ENCODE assay signal across 39 mouse cellular contexts in genomic region chr5:136646731-136647328, GRCm38 (mm10). TPM values are rescaled to one million over a fixed set of nuclear protein-coding genes. Genes with fewer than 3 reads are reported as not detected.
DNase-seq lines count a peak whose midpoint lies in the region; ATAC-seq lines count a peak whose summit lies in the region.
"Had no signal": no experiment of that assay in that cellular context is flagged by ENCODE, and none has a peak within 500 bp of the region (broad histone marks: within the 10 kb centered on the region; RNA-seq: fewer than 3 reads in every experiment).

No protein-coding gene starts in this region.

- H3K36me3 ChIP-seq in midbrain, embryonic 11.5 days (ENCODE audit: control insufficient read depth, insufficient read depth, low read length), result no peaks in the 10 kb centered on the region
- no peaks in the 10 kb centered on the region for H3K36me3 ChIP-seq in midbrain, embryonic 14.5 days (ENCODE audit: control insufficient read depth, insufficient read depth, low read length)
- H3K36me3 ChIP-seq: embryonic facial prominence, embryonic 12.5 days; forebrain, embryonic 10.5 days; heart, embryonic 13.5 days; hindbrain, embryonic 15.5 days; limb, embryonic 13.5 days; lung, embryonic 15.5 days; midbrain, embryonic 13.5 days had no signal

- no peak overlapping the region for H3K4me3 ChIP-seq in midbrain, embryonic 11.5 days (ENCODE audit: low read depth, low read length)
- no peak overlapping the region for H3K4me3 ChIP-seq in midbrain, embryonic 14.5 days (replicated peaks; ENCODE audit: low read depth, low read length)
- H3K4me3 ChIP-seq: embryonic facial prominence, embryonic 12.5 days; forebrain, embryonic 10.5 days; heart, embryonic 13.5 days; hindbrain, embryonic 15.5 days; limb, embryonic 13.5 days; lung, embryonic 15.5 days; megakaryocyte, embryonic 14.5 days; midbrain, embryonic 13.5 days had no signal

- H3K9ac ChIP-seq in midbrain, embryonic 11.5 days (ENCODE audit: low read length), result no peak overlapping the region
- H3K9ac ChIP-seq in midbrain, embryonic 14.5 days (replicated peaks; ENCODE audit: low read length), result no peak overlapping the region
- H3K9ac ChIP-seq: embryonic facial prominence, embryonic 12.5 days; heart, embryonic 13.5 days; hindbrain, embryonic 15.5 days; limb, embryonic 13.5 days; lung, embryonic 15.5 days; midbrain, embryonic 13.5 days had no signal

- no peaks in the 10 kb centered on the region for H3K9me3 ChIP-seq in midbrain, embryonic 11.5 days (ENCODE audit: control insufficient read depth, low read length)
- no peaks in the 10 kb centered on the region for H3K9me3 ChIP-seq in midbrain, embryonic 14.5 days (ENCODE audit: control insufficient read depth, low read length)
- H3K9me3 ChIP-seq: embryonic facial prominence, embryonic 12.5 days; forebrain, embryonic 10.5 days; heart, embryonic 13.5 days; hindbrain, embryonic 15.5 days; limb, embryonic 13.5 days; lung, embryonic 15.5 days; megakaryocyte, embryonic 14.5 days; midbrain, embryonic 13.5 days had no signal

- H3K4me1 ChIP-seq in midbrain, embryonic 11.5 days (ENCODE audit: control insufficient read depth, insufficient read depth, low read length), result no peaks in the 10 kb centered on the region
- H3K4me1 ChIP-seq in midbrain, embryonic 14.5 days (ENCODE audit: control insufficient read depth, insufficient read depth, low read length), result no peaks in the 10 kb centered on the region
- H3K4me1 ChIP-seq: embryonic facial prominence, embryonic 12.5 days; forebrain, embryonic 10.5 days; heart, embryonic 13.5 days; lung, embryonic 15.5 days; midbrain, embryonic 13.5 days had no signal

- DNase-seq in midbrain, embryonic 11.5 days (ENCODE audit: low spot score, missing footprints), result peak; percentile 71
- no peak for DNase-seq in midbrain, embryonic 14.5 days
- peak; percentile 23 for DNase-seq in T-cell, adult 2 months (ENCODE audit: low spot score)
- DNase-seq in natural killer cell, adult 2 months (ENCODE audit: low spot score in 2 of 2), result peak; percentile 55 to 64
- DNase-seq in thymus, postnatal 36 days, result peak; percentile 42 to 57
- DNase-seq in left cerebral cortex, postnatal 14 days (ENCODE audit: low spot score in 2 of 2), result no peak
- no peak for DNase-seq in adrenal gland, postnatal 25 days
- DNase-seq in kidney, postnatal 36 days, result no peak
- DNase-seq: adrenal gland, postnatal 10 days; cerebellum, adult 11 months; cerebellum, adult 9-10 months; cerebellum, postnatal 36 days; embryo, embryonic 11 days; heart, postnatal 10 days; kidney, adult 18-20 months; lung, postnatal 36 days; right cerebral cortex, adult 18-20 months had no signal

- intact Hi-C loops in left cerebral cortex, postnatal 14 days (cut with DNase I), result no loop called here

- 92% methylated on average over 4 of the region's 4 CpGs for WGBS in midbrain, embryonic 11.5 days
- WGBS in midbrain, embryonic 14.5 days, result 93% methylated on average over 4 of the region's 4 CpGs

- no peaks in the 10 kb centered on the region for H3K27me3 ChIP-seq in midbrain, embryonic 11.5 days (ENCODE audit: control insufficient read depth, insufficient read depth, low read length)
- no peaks in the 10 kb centered on the region for H3K27me3 ChIP-seq in midbrain, embryonic 14.5 days (ENCODE audit: control insufficient read depth, insufficient read depth, low read length)
- H3K27me3 ChIP-seq: embryonic facial prominence, embryonic 12.5 days; hindbrain, embryonic 15.5 days; limb, embryonic 13.5 days; lung, embryonic 15.5 days; midbrain, embryonic 13.5 days had no signal

- H3K27ac ChIP-seq in midbrain, embryonic 11.5 days (ENCODE audit: low read depth, low read length), result no peak overlapping the region
- H3K27ac ChIP-seq in midbrain, embryonic 14.5 days (replicated peaks; ENCODE audit: low read depth, low read length), result no peak overlapping the region
- H3K27ac ChIP-seq: embryonic facial prominence, embryonic 12.5 days; forebrain, embryonic 10.5 days; heart, embryonic 13.5 days; hindbrain, embryonic 15.5 days; limb, embryonic 13.5 days; lung, embryonic 15.5 days; midbrain, embryonic 13.5 days had no signal

- no peak for ATAC-seq in midbrain, embryonic 11.5 days (ENCODE audit: low FRiP score)
- ATAC-seq in midbrain, embryonic 14.5 days (ENCODE audit: low FRiP score, low TSS enrichment), result no peak
- ATAC-seq: forebrain, embryonic 16.5 days; midbrain, embryonic 13.5 days had no signal

- H3K4me2 ChIP-seq in midbrain, embryonic 11.5 days, result no peak overlapping the region
- H3K4me2 ChIP-seq in midbrain, embryonic 14.5 days (ENCODE audit: low read length), result no peak overlapping the region
- H3K4me2 ChIP-seq: embryonic facial prominence, embryonic 12.5 days; heart, embryonic 13.5 days; hindbrain, embryonic 15.5 days; limb, embryonic 13.5 days; liver, embryonic 11.5 days; lung, embryonic 15.5 days; midbrain, embryonic 13.5 days had no signal

RNA-seq across cellular contexts. Expression of gene Myl10, which starts 46.1 kb away (rescaled TPM):
- polyA plus RNA-seq in midbrain, embryonic 11.5 days (2014; fragmentation: Nextera tagmentation; extraction: Ambion mirVana), result not detected in 2 replicates
- not detected in 2 replicates for polyA plus RNA-seq in midbrain, embryonic 14.5 days (2014; fragmentation: Nextera tagmentation; extraction: Ambion mirVana)
- not detected for total RNA-seq in left cerebral cortex, postnatal 14 days (2021)
- total RNA-seq in adrenal gland, postnatal 25 days (2021), result not detected in 2 replicates
- total RNA-seq: adrenal gland, postnatal 10 days; ES-E14; heart, adult 8-10 months; heart, postnatal 10 days; left cerebral cortex, postnatal 25 days; neutrophil, adult 5-6 weeks had no signal
- polyA plus RNA-seq: embryonic facial prominence, embryonic 12.5 days; forebrain, embryonic 10.5 days; forebrain, embryonic 16.5 days; heart, embryonic 13.5 days; hindbrain, embryonic 15.5 days; intestine, embryonic 14.5 days; kidney, embryonic 16.5 days; large intestine, adult 2 months; limb, embryonic 13.5 days; liver, embryonic 11.5 days; liver, embryonic 16.5 days; midbrain, embryonic 13.5 days; neural tube, embryonic 11.5 days; spleen, adult 2 months; stomach, embryonic 14.5 days; urinary bladder, adult 2 months had no signal

Comparison
In these comparisons a context has a peak if more than half of its experiments do, and no peak if none do; other contexts are left out.
1. DNase-seq: peak in midbrain, embryonic 11.5 days (single experiment), T-cell, adult 2 months (single experiment), natural killer cell, adult 2 months (2 of 2) and thymus, postnatal 36 days (2 of 2); none in midbrain, embryonic 14.5 days (single experiment), left cerebral cortex, postnatal 14 days (0 of 2), adrenal gland, postnatal 25 days (single experiment) and kidney, postnatal 36 days (0 of 2).